Mouse (Mus musculus): ENCODE results near the gene Coro1b. TPM values are rescaled to one million over a fixed set of nuclear protein-coding genes. Genes with fewer than 3 reads are reported as not detected.

The Coro1b gene
- polyA plus RNA-seq, 1 experiment = not detected

DNA sequence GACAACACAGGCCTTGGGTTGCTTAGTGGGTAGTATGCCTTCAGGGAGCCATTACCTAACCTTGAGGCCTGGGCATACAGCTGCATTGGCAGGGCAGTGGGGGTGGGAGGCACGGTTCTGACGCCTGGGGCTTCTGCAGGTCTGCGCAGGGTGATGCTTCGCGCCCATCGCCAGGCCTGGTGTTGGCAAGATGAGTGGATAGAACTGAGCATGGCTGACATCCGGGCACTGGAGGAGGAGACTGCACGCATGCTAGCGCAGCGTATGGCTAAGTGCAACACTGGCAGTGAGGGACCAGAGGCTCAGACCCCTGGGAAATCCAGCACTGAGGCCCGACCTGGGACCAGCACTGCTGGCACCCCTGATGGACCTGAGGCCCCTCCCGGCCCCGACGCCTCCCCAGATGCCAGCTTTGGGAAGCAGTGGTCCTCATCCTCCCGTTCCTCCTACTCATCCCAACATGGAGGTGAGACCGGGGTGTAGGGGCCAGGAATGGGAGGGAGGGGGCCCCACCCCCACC lies 43.7 kb upstream of the Coro1b start:
- H3K27ac ChIP-seq (ENCODE audit: insufficient read depth, low read depth, low read length) = no peak overlapping the region
- peaks cover 22% of the 10 kb centered on the region for H3K4me1 ChIP-seq (ENCODE audit: control insufficient read depth, insufficient read depth, low read length)
- TF ChIP-seq CTCF (IDR thresholded peaks at IDR 0.05; ENCODE audit: insufficient read depth, low read depth, low read length) (no peak), POLR2A (IDR thresholded peaks at IDR 0.05; ENCODE audit: insufficient read depth, low read depth, low read length) (no peak)
- WGBS = 93% methylated on average over 16 of the region's 16 CpGs
- no peak overlapping the region for H3K4me3 ChIP-seq (ENCODE audit: insufficient read depth, low read depth, low read length)

GRCm38 (mm10) chr19:4106654-4107053 lies 41.8 kb upstream of the Coro1b start:
- Histone ChIP-seq H3K27ac (ENCODE audit: insufficient read depth, low read depth, low read length) (no peak overlapping the region), H3K4me3 (ENCODE audit: insufficient read depth, low read depth, low read length) (no peak overlapping the region), H3K4me1 (ENCODE audit: control insufficient read depth, insufficient read depth, low read length) (peaks cover 14% of the 10 kb centered on the region)
- WGBS = 91% methylated on average over 14 of the region's 14 CpGs
- TF ChIP-seq POLR2A (IDR thresholded peaks at IDR 0.05; ENCODE audit: insufficient read depth, low read depth, low read length) (no peak), CTCF (IDR thresholded peaks at IDR 0.05; ENCODE audit: insufficient read depth, low read depth, low read length) (no peak)

GRCm38 (mm10) chr19:4108535-4108934 lies 39.9 kb upstream of the Coro1b start:
- TF ChIP-seq CTCF (IDR thresholded peaks at IDR 0.05; ENCODE audit: insufficient read depth, low read depth, low read length) = no peak
- no peak for TF ChIP-seq POLR2A (IDR thresholded peaks at IDR 0.05; ENCODE audit: insufficient read depth, low read depth, low read length)
- WGBS = 89% methylated on average over 9 of the region's 9 CpGs
- H3K27ac ChIP-seq (ENCODE audit: insufficient read depth, low read depth, low read length) = no peak overlapping the region

GRCm38 (mm10) chr19:4112063-4112960 lies 36.1 kb upstream of the Coro1b start:
- Histone ChIP-seq H3K4me1 (ENCODE audit: control insufficient read depth, insufficient read depth, low read length) (peaks cover 16% of the 10 kb centered on the region), H3K4me3 (ENCODE audit: insufficient read depth, low read depth, low read length) (no peak overlapping the region), H3K27ac (ENCODE audit: insufficient read depth, low read depth, low read length) (peak overlapping the region; percentile 25)
- TF ChIP-seq CTCF (IDR thresholded peaks at IDR 0.05; ENCODE audit: insufficient read depth, low read depth, low read length) = no peak
- TF ChIP-seq POLR2A (IDR thresholded peaks at IDR 0.05; ENCODE audit: insufficient read depth, low read depth, low read length) = no peak
- 93% methylated on average over 26 of the region's 26 CpGs for WGBS

More at GRCm38 (mm10) chr19:4108535-4108934, 39.9 kb upstream of the Coro1b start:
- Histone ChIP-seq H3K4me1 (ENCODE audit: control insufficient read depth, insufficient read depth, low read length) (peaks cover 11% of the 10 kb centered on the region), H3K4me3 (ENCODE audit: insufficient read depth, low read depth, low read length) (no peak overlapping the region)

DNA sequence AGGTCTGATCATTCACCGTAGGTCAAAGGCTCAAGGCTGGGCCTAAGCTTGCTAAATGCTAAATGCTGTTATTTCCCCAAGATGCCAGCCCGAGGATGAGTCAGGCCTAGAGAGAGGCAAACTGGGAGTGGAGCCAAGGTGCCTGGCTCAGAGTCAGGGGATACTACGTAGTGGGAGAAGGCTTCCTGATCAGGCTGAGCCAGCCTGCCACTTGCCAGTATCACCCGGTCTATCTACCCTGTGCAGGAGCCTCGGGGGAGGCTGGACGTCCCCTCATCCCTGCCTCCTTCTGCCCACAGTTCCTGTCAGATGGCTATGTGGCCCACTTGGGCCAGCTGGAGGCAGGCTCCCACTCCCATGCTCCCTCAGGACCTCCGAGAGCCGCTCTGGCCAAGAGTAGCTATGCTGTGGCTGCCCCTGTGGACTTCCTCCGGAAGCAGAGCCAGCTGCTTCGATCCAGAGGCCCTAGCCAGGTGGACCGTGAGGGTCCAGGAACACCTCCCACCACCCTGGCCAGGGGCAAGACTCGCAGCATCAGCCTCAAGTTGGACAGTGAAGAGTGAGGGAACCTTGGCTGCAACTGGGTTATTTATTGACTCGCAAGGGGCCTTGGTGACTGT lies 35.1 kb upstream of the Coro1b start:
- 45% methylated on average over 13 of the region's 13 CpGs for WGBS
- Histone ChIP-seq H3K27ac (ENCODE audit: insufficient read depth, low read depth, low read length) (peak overlapping the region; percentile 25), H3K4me1 (ENCODE audit: control insufficient read depth, insufficient read depth, low read length) (peaks cover 16% of the 10 kb centered on the region), H3K4me3 (ENCODE audit: insufficient read depth, low read depth, low read length) (no peak overlapping the region)
- no peak for TF ChIP-seq CTCF (IDR thresholded peaks at IDR 0.05; ENCODE audit: insufficient read depth, low read depth, low read length)
- no peak for TF ChIP-seq POLR2A (IDR thresholded peaks at IDR 0.05; ENCODE audit: insufficient read depth, low read depth, low read length)

DNA sequence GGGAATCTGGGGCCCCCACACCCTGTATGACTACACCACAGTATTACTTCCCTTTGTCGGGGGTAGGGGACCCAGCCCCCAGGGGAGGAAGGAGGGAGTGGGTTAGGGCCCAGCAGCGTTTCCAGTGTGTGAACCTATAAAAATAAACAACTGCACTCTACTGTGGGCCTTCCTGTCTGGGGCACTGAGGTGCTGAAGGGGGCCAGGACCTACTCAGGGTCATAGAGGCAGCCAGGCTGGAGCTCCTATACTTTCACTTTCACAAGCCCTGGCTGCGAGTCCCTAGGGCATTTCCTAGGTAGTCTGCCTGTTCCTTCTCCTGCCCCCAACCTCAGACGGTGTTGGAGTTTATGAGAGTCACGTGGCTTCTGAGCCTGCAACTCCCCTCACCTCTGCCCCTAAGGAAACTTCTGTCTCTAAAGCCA lies 34.6 kb upstream of the Coro1b start:
- Histone ChIP-seq H3K27ac (ENCODE audit: insufficient read depth, low read depth, low read length) (peak overlapping the region; percentile 25; the same call in 1 of the 2 replicates), H3K4me3 (ENCODE audit: insufficient read depth, low read depth, low read length) (no peak overlapping the region), H3K4me1 (ENCODE audit: control insufficient read depth, insufficient read depth, low read length) (peaks cover 16% of the 10 kb centered on the region)
- 71% methylated on average over 5 of the region's 5 CpGs for WGBS
- TF ChIP-seq CTCF (IDR thresholded peaks at IDR 0.05; ENCODE audit: insufficient read depth, low read depth, low read length) (no peak), POLR2A (IDR thresholded peaks at IDR 0.05; ENCODE audit: insufficient read depth, low read depth, low read length) (no peak)

- H3K4me1 ChIP-seq (ENCODE audit: control insufficient read depth, insufficient read depth, low read length) = peaks cover 16% of the 10 kb centered on the region
- 85% methylated on average over 10 of the region's 10 CpGs for WGBS
Observed at GRCm38 (mm10) chr19:4114551-4114950, 33.9 kb upstream of the Coro1b start.

GRCm38 (mm10) chr19:4115144-4115543 lies 33.3 kb upstream of the Coro1b start:
- Histone ChIP-seq H3K4me1 (ENCODE audit: control insufficient read depth, insufficient read depth, low read length) (peaks cover 16% of the 10 kb centered on the region), H3K27ac (ENCODE audit: insufficient read depth, low read depth, low read length) (no peak overlapping the region), H3K4me3 (ENCODE audit: insufficient read depth, low read depth, low read length) (no peak overlapping the region)
- TF ChIP-seq CTCF (IDR thresholded peaks at IDR 0.05; ENCODE audit: insufficient read depth, low read depth, low read length) (no peak), POLR2A (IDR thresholded peaks at IDR 0.05; ENCODE audit: insufficient read depth, low read depth, low read length) (no peak)
- WGBS = 97% methylated on average over 10 of the region's 10 CpGs

More at GRCm38 (mm10) chr19:4114551-4114950, 33.9 kb upstream of the Coro1b start:
- no peak for TF ChIP-seq CTCF (IDR thresholded peaks at IDR 0.05; ENCODE audit: insufficient read depth, low read depth, low read length)
- no peak for TF ChIP-seq POLR2A (IDR thresholded peaks at IDR 0.05; ENCODE audit: insufficient read depth, low read depth, low read length)
- H3K4me3 ChIP-seq (ENCODE audit: insufficient read depth, low read depth, low read length) = no peak overlapping the region
- H3K27ac ChIP-seq (ENCODE audit: insufficient read depth, low read depth, low read length) = no peak overlapping the region

- Histone ChIP-seq H3K27ac (ENCODE audit: insufficient read depth, low read depth, low read length) (no peak overlapping the region), H3K4me3 (ENCODE audit: insufficient read depth, low read depth, low read length) (no peak overlapping the region), H3K4me1 (ENCODE audit: control insufficient read depth, insufficient read depth, low read length) (peaks cover 19% of the 10 kb centered on the region)
- 87% methylated on average over 11 of the region's 11 CpGs for WGBS
- TF ChIP-seq POLR2A (IDR thresholded peaks at IDR 0.05; ENCODE audit: insufficient read depth, low read depth, low read length) (no peak), CTCF (IDR thresholded peaks at IDR 0.05; ENCODE audit: insufficient read depth, low read depth, low read length) (no peak)
Observed at GRCm38 (mm10) chr19:4115816-4116215, 32.6 kb upstream of the Coro1b start.

Data from olfactory bulb, adult 2 months (tissue).